Mouse (Mus musculus): ENCODE data around the gene Aym1. TPM values are rescaled to one million over a fixed set of nuclear protein-coding genes. Genes with fewer than 3 reads are reported as not detected.

The Aym1 gene
- polyA plus RNA-seq, 1 experiment from 2014 or later = not detected

DNA sequence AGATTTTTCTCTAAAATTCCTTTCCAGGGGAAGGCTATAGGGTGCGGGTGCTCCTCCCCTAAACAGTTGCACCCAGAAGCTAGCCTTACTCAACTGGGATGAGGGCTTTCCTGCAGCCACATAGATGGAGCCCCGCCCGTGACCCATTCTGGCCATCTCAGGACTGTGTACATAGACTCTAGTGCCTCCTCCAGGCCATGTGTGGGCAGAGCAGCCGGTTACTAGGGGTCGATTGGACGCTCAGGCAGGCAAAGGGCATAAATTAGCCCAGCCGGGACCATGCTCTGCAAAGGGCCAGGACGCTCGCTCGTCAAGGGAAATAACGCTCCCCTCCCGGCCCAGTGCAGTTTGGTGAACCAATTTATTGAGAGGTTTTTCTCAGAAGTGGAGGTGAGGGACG lies 8.5 kb upstream of the Aym1 start:
- H3K4me1 ChIP-seq (replicated peaks; ENCODE audit: control insufficient read depth, insufficient read depth, low read length) = peaks cover 15% of the 10 kb centered on the region
- H3K36me3 ChIP-seq (ENCODE audit: control insufficient read depth, insufficient read depth, low read length) = no peaks in the 10 kb centered on the region
- H3K9me3 ChIP-seq (ENCODE audit: control insufficient read depth, low read length) = no peaks in the 10 kb centered on the region
- no peak overlapping the region for H3K4me2 ChIP-seq (replicated peaks; ENCODE audit: low read depth, low read length)
- DNase-seq (ENCODE audit: low spot score) (peak; percentile 66), ATAC-seq (ENCODE audit: low FRiP score) (peak; percentile 53)
- H3K27ac ChIP-seq (ENCODE audit: low read depth, low read length) = no peak overlapping the region
- H3K9ac ChIP-seq (ENCODE audit: low read depth, low read length) = 0 out of 2 replicates have a peak overlapping the region, but pooled peaks have one; percentile 8
- no peak overlapping the region for H3K4me3 ChIP-seq (ENCODE audit: low read depth, low read length)
- peaks cover 67% of the 10 kb centered on the region for H3K27me3 ChIP-seq (ENCODE audit: control insufficient read depth, insufficient read depth, low read length)
- 16% methylated on average over 13 of the region's 13 CpGs for WGBS

GRCm38 (mm10) chr5:113349226-113349625 lies 7.9 kb upstream of the Aym1 start:
- Histone ChIP-seq H3K9ac (ENCODE audit: low read depth, low read length) (no peak overlapping the region), H3K4me2 (replicated peaks; ENCODE audit: low read depth, low read length) (no peak overlapping the region; the same call in 1 of the 2 replicates), H3K27ac (ENCODE audit: low read depth, low read length) (no peak overlapping the region), H3K9me3 (ENCODE audit: control insufficient read depth, low read length) (no peaks in the 10 kb centered on the region), H3K4me3 (ENCODE audit: low read depth, low read length) (no peak overlapping the region), H3K4me1 (replicated peaks; ENCODE audit: control insufficient read depth, insufficient read depth, low read length) (peaks cover 15% of the 10 kb centered on the region), H3K27me3 (ENCODE audit: control insufficient read depth, insufficient read depth, low read length) (peaks cover 67% of the 10 kb centered on the region), H3K36me3 (ENCODE audit: control insufficient read depth, insufficient read depth, low read length) (no peaks in the 10 kb centered on the region)
- peak; percentile 33 for DNase-seq (ENCODE audit: low spot score)
- ATAC-seq (ENCODE audit: low FRiP score) = peak; percentile 28; the same call in 1 of the 2 replicates
- WGBS = 4% methylated on average over 7 of the region's 7 CpGs

GRCm38 (mm10) chr5:113349810-113350209 lies 7.3 kb upstream of the Aym1 start:
- no peak overlapping the region for H3K4me3 ChIP-seq (ENCODE audit: low read depth, low read length)
- DNase-seq (ENCODE audit: low spot score) (peak; percentile 33), ATAC-seq (ENCODE audit: low FRiP score) (no peak)
- H3K27me3 ChIP-seq (ENCODE audit: control insufficient read depth, insufficient read depth, low read length) = peaks cover 61% of the 10 kb centered on the region
- no peak overlapping the region for H3K27ac ChIP-seq (ENCODE audit: low read depth, low read length)
- no peaks in the 10 kb centered on the region for H3K9me3 ChIP-seq (ENCODE audit: control insufficient read depth, low read length)
- no peak overlapping the region for H3K9ac ChIP-seq (ENCODE audit: low read depth, low read length)
- 9% methylated on average over 7 of the region's 7 CpGs for WGBS
- no peaks in the 10 kb centered on the region for H3K36me3 ChIP-seq (ENCODE audit: control insufficient read depth, insufficient read depth, low read length)
- H3K4me1 ChIP-seq (replicated peaks; ENCODE audit: control insufficient read depth, insufficient read depth, low read length) = peaks cover 15% of the 10 kb centered on the region
- H3K4me2 ChIP-seq (replicated peaks; ENCODE audit: low read depth, low read length) = no peak overlapping the region

GRCm38 (mm10) chr5:113351768-113352167 lies 5.3 kb upstream of the Aym1 start:
- Histone ChIP-seq H3K4me2 (replicated peaks; ENCODE audit: low read depth, low read length) (no peak overlapping the region), H3K27ac (ENCODE audit: low read depth, low read length) (no peak overlapping the region), H3K36me3 (ENCODE audit: control insufficient read depth, insufficient read depth, low read length) (no peaks in the 10 kb centered on the region), H3K4me1 (replicated peaks; ENCODE audit: control insufficient read depth, insufficient read depth, low read length) (peaks cover 15% of the 10 kb centered on the region), H3K9ac (ENCODE audit: low read depth, low read length) (no peak overlapping the region), H3K9me3 (ENCODE audit: control insufficient read depth, low read length) (no peaks in the 10 kb centered on the region), H3K27me3 (ENCODE audit: control insufficient read depth, insufficient read depth, low read length) (peaks cover 42% of the 10 kb centered on the region), H3K4me3 (ENCODE audit: low read depth, low read length) (no peak overlapping the region)
- DNase-seq (ENCODE audit: low spot score) = peak; percentile 73
- ATAC-seq (ENCODE audit: low FRiP score) = 0 out of 2 replicates have a peak, but pooled peaks have one; percentile 25
- 44% methylated on average over 3 of the region's 3 CpGs for WGBS

- ATAC-seq (ENCODE audit: low FRiP score) (no peak), DNase-seq (ENCODE audit: low spot score) (no peak)
- no peak overlapping the region for H3K4me2 ChIP-seq (replicated peaks; ENCODE audit: low read depth, low read length)
- no peak overlapping the region for H3K9ac ChIP-seq (ENCODE audit: low read depth, low read length)
- H3K4me3 ChIP-seq (ENCODE audit: low read depth, low read length) = no peak overlapping the region
- H3K27ac ChIP-seq (ENCODE audit: low read depth, low read length) = no peak overlapping the region
- H3K9me3 ChIP-seq (ENCODE audit: control insufficient read depth, low read length) = no peaks in the 10 kb centered on the region
- peaks cover 15% of the 10 kb centered on the region for H3K4me1 ChIP-seq (replicated peaks; ENCODE audit: control insufficient read depth, insufficient read depth, low read length)
- no peaks in the 10 kb centered on the region for H3K36me3 ChIP-seq (ENCODE audit: control insufficient read depth, insufficient read depth, low read length)
- WGBS = 68% methylated on average over 6 of the region's 6 CpGs
- peaks cover 35% of the 10 kb centered on the region for H3K27me3 ChIP-seq (ENCODE audit: control insufficient read depth, insufficient read depth, low read length)
These were observed 4.5 kb upstream of the Aym1 start for GRCm38 (mm10) chr5:113352636-113353035.

DNA sequence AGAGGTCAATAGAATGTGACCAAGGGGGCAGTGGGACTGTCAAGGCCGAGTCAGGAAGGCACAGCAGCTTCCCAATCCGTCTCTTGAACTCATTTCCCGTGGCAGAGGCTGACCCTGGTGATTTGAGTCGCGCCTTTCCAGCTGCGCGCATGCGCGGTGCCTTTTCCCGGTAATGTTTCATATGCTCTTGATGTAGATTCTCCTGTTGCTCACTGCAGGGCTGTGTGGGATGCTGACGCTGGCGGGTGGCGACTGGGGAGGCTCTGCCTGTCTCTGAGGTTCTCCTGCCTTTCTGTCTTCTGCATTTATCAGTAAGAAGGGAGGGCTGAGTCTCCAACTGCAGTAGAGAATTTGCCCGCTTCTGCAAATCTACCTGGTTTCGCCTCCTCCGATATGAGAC lies 2.8 kb upstream of the Aym1 start:
- DNase-seq (ENCODE audit: low spot score) (no peak), ATAC-seq (ENCODE audit: low FRiP score) (no peak)
- Histone ChIP-seq H3K9me3 (ENCODE audit: control insufficient read depth, low read length) (no peaks in the 10 kb centered on the region), H3K27ac (ENCODE audit: low read depth, low read length) (no peak overlapping the region), H3K4me3 (ENCODE audit: low read depth, low read length) (no peak overlapping the region), H3K9ac (ENCODE audit: low read depth, low read length) (no peak overlapping the region), H3K4me1 (replicated peaks; ENCODE audit: control insufficient read depth, insufficient read depth, low read length) (peaks cover 10% of the 10 kb centered on the region), H3K36me3 (ENCODE audit: control insufficient read depth, insufficient read depth, low read length) (no peaks in the 10 kb centered on the region), H3K4me2 (replicated peaks; ENCODE audit: low read depth, low read length) (no peak overlapping the region), H3K27me3 (ENCODE audit: control insufficient read depth, insufficient read depth, low read length) (peaks cover 24% of the 10 kb centered on the region)
- 45% methylated on average over 16 of the region's 16 CpGs for WGBS

GRCm38 (mm10) chr5:113357656-113358055 lies 562 bp downstream of the Aym1 start:
- Histone ChIP-seq H3K9me3 (ENCODE audit: control insufficient read depth, low read length) (no peaks in the 10 kb centered on the region), H3K27ac (ENCODE audit: low read depth, low read length) (no peak overlapping the region), H3K4me2 (replicated peaks; ENCODE audit: low read depth, low read length) (no peak overlapping the region), H3K9ac (ENCODE audit: low read depth, low read length) (no peak overlapping the region), H3K4me3 (ENCODE audit: low read depth, low read length) (no peak overlapping the region), H3K4me1 (replicated peaks; ENCODE audit: control insufficient read depth, insufficient read depth, low read length) (0 out of 2 replicates have a peak, but pooled peaks cover 4% of the 10 kb centered on the region), H3K27me3 (ENCODE audit: control insufficient read depth, insufficient read depth, low read length) (peaks cover 12% of the 10 kb centered on the region), H3K36me3 (ENCODE audit: control insufficient read depth, insufficient read depth, low read length) (no peaks in the 10 kb centered on the region)
- ATAC-seq (ENCODE audit: low FRiP score) (no peak), DNase-seq (ENCODE audit: low spot score) (no peak)
- WGBS = 57% methylated on average over 3 of the region's 3 CpGs

GRCm38 (mm10) chr5:113358833-113359232 lies 1.7 kb downstream of the Aym1 start:
- WGBS = 3% methylated on average over 11 of the region's 11 CpGs
- Histone ChIP-seq H3K27ac (ENCODE audit: low read depth, low read length) (no peak overlapping the region), H3K4me1 (replicated peaks; ENCODE audit: control insufficient read depth, insufficient read depth, low read length) (0 out of 2 replicates have a peak, but pooled peaks cover 4% of the 10 kb centered on the region), H3K27me3 (ENCODE audit: control insufficient read depth, insufficient read depth, low read length) (peaks cover 3% of the 10 kb centered on the region; the same call in 1 of the 2 replicates), H3K9me3 (ENCODE audit: control insufficient read depth, low read length) (no peaks in the 10 kb centered on the region), H3K4me3 (ENCODE audit: low read depth, low read length) (no peak overlapping the region), H3K9ac (ENCODE audit: low read depth, low read length) (no peak overlapping the region), H3K36me3 (ENCODE audit: control insufficient read depth, insufficient read depth, low read length) (no peaks in the 10 kb centered on the region), H3K4me2 (replicated peaks; ENCODE audit: low read depth, low read length) (no peak overlapping the region)
- DNase-seq (ENCODE audit: low spot score) (no peak), ATAC-seq (ENCODE audit: low FRiP score) (no peak)

- DNase-seq (ENCODE audit: low spot score) (no peak), ATAC-seq (ENCODE audit: low FRiP score) (no peak)
- 80% methylated on average over 7 of the region's 7 CpGs for WGBS
- Histone ChIP-seq H3K4me2 (replicated peaks; ENCODE audit: low read depth, low read length) (no peak overlapping the region), H3K27me3 (ENCODE audit: control insufficient read depth, insufficient read depth, low read length) (peaks cover 3% of the 10 kb centered on the region; the same call in 1 of the 2 replicates), H3K4me1 (replicated peaks; ENCODE audit: control insufficient read depth, insufficient read depth, low read length) (0 out of 2 replicates have a peak, but pooled peaks cover 4% of the 10 kb centered on the region), H3K36me3 (ENCODE audit: control insufficient read depth, insufficient read depth, low read length) (no peaks in the 10 kb centered on the region), H3K4me3 (ENCODE audit: low read depth, low read length) (no peak overlapping the region), H3K27ac (ENCODE audit: low read depth, low read length) (no peak overlapping the region), H3K9ac (ENCODE audit: low read depth, low read length) (no peak overlapping the region), H3K9me3 (ENCODE audit: control insufficient read depth, low read length) (no peaks in the 10 kb centered on the region)
These were observed 4.2 kb downstream of the Aym1 start for GRCm38 (mm10) chr5:113361283-113361682.
